Mouse (Mus musculus): ENCODE measurements around the gene Aar2.
"Not testable (repeated sequence)": the region's sequence is repeated elsewhere in the genome, so short reads cannot be mapped to it uniquely, and the experiment has no call there.

Aar2 gene

DNA sequence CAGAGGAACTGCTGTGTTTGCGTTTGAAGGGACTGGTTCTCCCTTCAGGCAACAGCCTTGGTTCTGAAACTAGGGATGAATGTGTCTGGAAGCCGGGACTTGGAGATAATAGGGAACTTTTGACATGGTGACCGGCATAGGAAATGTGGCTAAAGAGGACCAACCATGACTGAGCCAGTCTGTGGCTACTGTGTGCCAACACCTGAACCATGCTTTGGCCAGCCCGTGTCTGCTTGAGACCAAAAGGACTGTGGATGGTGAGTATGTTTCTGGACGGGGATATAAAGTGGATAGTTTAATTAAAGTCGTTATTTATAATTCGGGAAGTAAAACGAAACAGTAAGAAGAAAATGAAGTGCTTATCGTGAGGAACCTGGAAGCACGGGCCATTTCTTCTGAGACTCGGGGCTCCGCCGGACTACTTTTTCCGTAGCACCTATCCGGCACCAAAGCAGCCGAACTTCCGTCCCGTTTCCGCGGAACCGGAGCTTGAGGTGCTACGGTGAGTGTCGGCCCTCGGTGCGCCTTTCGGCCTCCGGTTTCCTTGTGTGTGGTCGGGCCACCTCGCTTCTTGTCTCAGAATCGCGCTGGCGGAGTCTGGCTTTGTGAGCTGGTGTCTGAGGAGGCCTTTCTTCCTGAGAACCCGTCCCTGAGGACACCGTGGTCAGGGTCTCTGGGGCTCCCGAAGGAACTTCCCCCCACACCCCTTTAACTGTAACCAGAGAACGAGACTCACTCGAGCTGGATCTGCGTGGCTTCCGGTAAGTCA lies at the start of gene Aar2:
Gene Aar2, plus strand, starts transcription at position 462 of the 769 bp plus-strand sequence.
- DNase-seq (ENCODE audit: low spot score in 2 of 2), result peak; percentile 62 to 84

- peak; percentile 6 to 37 for DNase-seq (ENCODE audit: low spot score in 2 of 2)
These were observed 49.5 kb upstream of the Aar2 start for GRCm38 (mm10) chr2:156497915-156498314.

GRCm38 (mm10) chr2:156501025-156501424 lies 46.4 kb upstream of the Aar2 start:
- no peak for DNase-seq (ENCODE audit: low spot score in 2 of 2)

DNA sequence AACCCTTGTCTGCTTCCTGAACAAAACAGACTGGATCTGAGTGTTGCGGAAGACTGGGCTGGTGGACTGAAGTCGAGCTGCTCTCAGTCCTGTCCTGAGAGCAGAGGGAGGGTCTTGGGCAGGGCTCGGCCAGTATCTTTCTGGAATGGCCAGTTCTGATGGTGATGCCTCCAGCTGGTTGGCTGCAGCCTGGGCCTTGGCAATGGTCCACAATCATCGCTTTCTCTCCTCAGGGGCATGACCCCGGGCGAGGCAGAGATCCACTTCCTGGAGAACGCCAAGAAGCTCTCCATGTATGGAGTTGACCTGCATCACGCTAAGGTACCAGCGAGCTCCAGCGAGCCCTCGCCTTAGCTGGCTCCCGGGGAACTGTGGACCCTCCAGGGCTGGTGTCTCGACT lies 41.9 kb upstream of the Aar2 start:
- no peak for DNase-seq (ENCODE audit: low spot score in 2 of 2)

DNA sequence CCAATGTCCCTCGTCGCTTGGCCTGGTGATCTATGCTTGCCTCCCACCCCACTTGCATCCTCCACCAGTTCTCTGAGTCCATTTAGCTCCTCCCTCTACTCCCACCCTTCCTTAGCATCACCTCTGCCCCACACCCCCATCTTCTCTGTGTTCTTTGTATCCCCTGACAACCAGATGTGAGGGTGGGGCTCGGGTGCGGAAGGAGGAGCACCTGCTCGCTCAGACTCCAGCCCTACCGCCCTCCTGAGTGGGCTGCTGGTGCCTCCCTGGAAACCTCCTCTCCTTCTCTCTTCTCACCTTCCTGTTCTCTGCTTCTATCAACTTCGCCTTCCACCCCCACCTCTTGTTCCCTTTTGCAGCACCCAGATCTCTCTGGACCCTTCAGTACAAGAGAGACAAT lies 35.4 kb upstream of the Aar2 start:
- DNase-seq (ENCODE audit: low spot score in 2 of 2), result no peak

- no peak for DNase-seq (ENCODE audit: low spot score in 2 of 2)
These were observed 34.8 kb upstream of the Aar2 start for GRCm38 (mm10) chr2:156512561-156512960.

DNA sequence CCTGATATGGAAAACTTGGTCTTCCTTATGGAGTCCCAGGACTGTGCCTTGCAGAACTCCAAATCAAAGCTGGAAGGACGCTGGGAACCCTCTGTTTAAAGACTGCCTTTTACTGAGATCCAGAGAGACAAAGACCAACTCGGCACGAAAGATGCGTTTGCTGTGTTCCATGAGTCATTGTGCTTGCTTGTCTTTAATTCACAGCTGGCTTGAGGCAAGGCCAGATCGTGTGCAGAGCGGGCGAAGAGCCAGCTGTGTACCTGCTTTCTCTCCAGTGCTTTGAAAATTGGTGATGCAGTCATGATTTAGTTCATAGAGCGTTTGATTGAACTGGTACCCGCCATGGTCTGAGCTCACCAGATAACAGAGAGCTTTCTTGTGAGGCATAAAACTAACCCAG lies 32.3 kb upstream of the Aar2 start:
- DNase-seq (ENCODE audit: low spot score in 2 of 2), result no peak

- DNase-seq (ENCODE audit: low spot score in 2 of 2), result peak; percentile 11 to 71
These were observed 31.7 kb upstream of the Aar2 start for GRCm38 (mm10) chr2:156515565-156516185.

GRCm38 (mm10) chr2:156516678-156517077 lies 30.7 kb upstream of the Aar2 start:
- not testable (repeated sequence) for DNase-seq (ENCODE audit: low spot score in 2 of 2)

DNA sequence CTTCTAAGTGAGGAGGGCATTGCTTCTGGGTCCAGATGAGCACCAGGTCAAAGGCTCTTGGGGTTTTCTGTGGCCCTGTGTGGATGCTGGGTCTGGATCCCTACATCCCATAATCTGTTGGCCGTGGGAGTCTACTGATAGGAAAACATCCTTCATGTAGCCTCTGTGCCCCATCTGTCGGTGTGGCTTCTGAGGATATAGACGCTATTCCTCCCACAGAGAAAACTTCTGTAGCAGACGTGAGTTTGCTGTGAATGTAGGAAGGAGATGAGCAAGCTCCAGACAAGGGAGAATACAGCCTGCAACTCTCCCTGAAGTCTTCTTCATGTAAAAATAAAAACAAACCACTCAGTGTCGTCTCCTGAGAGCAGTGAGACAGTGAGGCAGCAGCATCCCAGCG lies 29.1 kb upstream of the Aar2 start:
- no peak for DNase-seq (ENCODE audit: low spot score in 2 of 2)

DNA sequence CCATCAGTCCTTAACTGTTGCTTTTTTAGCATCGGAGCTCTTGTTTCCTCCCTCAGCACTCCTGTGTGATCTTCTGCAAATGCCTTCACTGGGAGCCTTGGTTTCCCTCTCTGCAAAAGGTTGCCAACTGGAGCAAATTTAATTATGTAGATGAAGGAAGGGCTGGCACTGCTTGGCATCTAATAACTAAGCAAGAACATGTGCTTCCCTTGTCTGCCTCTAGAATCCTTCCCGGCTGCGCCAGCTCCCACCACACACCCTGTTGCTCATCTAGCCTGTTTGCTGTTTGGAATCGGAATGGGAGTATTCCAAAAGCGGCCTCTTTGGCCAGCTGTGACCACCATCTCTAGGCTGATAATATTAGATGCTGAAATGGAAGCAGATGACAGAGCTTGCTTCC lies 27.8 kb upstream of the Aar2 start:
- DNase-seq (ENCODE audit: low spot score in 2 of 2), result no peak

- no peak for DNase-seq (ENCODE audit: low spot score in 2 of 2)
These were observed 24.4 kb upstream of the Aar2 start for GRCm38 (mm10) chr2:156522994-156523393.

DNA sequence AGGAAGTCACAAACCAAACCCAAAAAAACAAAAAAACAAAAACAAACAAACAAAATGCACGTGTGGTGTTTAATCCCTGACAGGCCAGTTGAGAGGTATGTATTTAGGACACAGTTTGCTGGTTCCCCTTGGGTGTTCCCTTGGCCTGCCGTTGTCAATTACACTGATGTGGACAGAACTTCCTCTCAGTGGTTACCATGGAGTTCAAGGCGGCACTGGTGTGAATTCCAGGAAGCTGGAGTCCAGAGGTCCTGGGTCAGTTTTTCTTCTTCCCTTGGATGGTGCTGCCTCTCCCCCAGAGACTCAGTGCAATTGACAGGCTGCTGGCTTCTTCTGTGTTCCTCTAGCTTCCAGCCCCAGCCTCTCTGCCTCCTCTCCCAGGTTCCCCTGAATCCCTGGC lies 23.3 kb upstream of the Aar2 start:
- DNase-seq (ENCODE audit: low spot score in 2 of 2), result no peak

DNA sequence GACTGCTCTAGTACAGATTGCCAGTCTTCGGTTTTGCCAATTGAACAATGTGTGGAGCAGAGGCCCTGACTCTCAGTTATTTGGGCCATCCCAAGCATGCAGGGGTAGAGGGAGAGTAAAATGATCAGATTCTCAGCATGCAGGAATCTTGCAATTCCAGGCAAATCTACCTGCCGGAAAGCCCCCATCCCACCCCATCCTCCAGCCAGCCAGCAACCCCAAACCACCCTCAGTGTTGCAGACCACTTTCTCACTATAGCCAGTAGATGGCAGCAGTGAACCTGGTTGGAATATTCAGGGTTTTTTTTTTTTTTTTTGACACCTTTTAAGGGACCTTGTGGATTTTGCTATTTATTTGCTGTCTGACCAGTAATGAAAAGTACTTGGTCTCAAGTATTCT lies 17.7 kb upstream of the Aar2 start:
- DNase-seq (ENCODE audit: low spot score in 2 of 2), result peak in 1 of 2 experiments; percentile 43

GRCm38 (mm10) chr2:156533160-156533559 lies 14.2 kb upstream of the Aar2 start:
- no peak for DNase-seq (ENCODE audit: low spot score in 2 of 2)

- no peak for DNase-seq (ENCODE audit: low spot score in 2 of 2)
These were observed 8.4 kb upstream of the Aar2 start for GRCm38 (mm10) chr2:156538817-156539555.

- no peak for DNase-seq (ENCODE audit: low spot score in 2 of 2)
These were observed 6.4 kb upstream of the Aar2 start for GRCm38 (mm10) chr2:156540991-156541390.

- DNase-seq (ENCODE audit: low spot score in 2 of 2), result no peak
These were observed 5.0 kb upstream of the Aar2 start for GRCm38 (mm10) chr2:156542410-156542809.

DNA sequence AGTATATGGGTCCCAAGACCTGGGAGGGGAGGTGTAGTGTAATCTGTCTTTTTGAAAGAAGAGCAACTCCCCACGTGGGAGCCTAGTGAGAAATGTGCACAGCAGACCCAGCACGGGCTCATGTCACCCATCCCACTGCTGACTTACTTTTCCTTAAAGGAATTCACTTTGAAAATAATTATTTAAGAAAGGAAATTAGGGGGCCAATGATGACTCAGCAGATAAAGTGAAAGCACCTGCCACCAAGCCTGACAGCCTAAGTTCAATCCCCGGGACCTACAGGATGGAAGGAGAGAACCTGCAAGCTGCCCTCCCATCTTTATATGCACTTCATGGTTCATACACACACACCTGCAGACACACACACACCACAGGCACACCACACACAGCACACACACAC lies 3.6 kb upstream of the Aar2 start:
- DNase-seq (ENCODE audit: low spot score in 2 of 2), result no peak

DNA sequence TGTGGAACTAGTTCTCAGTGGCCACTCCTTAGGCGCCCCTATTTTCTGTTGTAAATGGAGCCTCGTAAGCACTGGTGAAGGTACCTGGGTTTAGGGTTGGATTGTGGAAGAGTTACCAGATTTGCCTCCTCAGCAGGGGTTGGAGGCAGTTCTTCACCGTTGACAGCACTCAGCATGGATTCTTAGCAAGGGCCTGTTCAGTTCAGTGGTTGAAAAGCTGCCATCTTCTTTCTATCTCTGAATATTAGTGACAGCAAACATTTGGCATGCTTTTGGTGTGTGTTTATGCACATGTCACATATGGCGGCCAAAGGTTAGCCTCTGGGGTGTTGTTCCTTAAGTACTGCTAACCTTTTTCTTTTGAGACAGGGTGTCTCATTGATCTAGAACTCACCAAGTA lies 5.0 kb downstream of the Aar2 start:
- no peak for DNase-seq (ENCODE audit: low spot score in 2 of 2)

GRCm38 (mm10) chr2:156561808-156562207 lies 14.4 kb downstream of the Aar2 start:
- DNase-seq (ENCODE audit: low spot score in 2 of 2), result no peak

DNA sequence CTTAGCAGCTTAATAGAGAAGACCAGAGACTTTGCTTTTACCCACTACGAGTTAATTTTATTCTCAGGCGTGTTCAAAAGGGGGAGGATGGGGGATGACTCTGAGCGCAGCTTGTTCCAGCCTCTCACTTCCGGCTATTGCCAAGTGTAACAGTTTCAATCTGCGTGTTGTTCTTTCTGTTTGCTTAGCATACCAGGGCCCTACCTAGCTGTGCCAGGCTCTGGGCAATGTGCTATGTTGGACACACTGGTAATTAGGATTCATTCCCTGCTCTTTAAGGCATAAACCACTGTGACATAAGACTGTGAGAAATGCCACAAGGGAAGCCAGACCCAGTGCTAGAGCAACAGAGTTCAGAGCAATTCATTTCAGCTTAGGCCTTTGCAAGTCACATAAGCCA lies 16.2 kb downstream of the Aar2 start:
- no peak for DNase-seq (ENCODE audit: low spot score in 2 of 2)

- no peak for DNase-seq (ENCODE audit: low spot score in 2 of 2)
These were observed 19.1 kb downstream of the Aar2 start for GRCm38 (mm10) chr2:156566512-156566911.

All from thymus, postnatal 10 days (tissue).